Mouse (Mus musculus): Measurements from ENCODE around the gene Nkrf. TPM values are rescaled to one million over a fixed set of nuclear protein-coding genes. Genes with fewer than 3 reads are reported as not detected.

Gene Nkrf
- total RNA-seq, 2 experiments from 2014 or later, result 34.8 to 34.9 TPM

GRCm38 (mm10) chrX:36847152-36847551 is 55.5 kb downstream of the Nkrf start:
- intact Hi-C loops (cut with DNase I), result no loop called here
- Histone ChIP-seq H3K27ac (no peak overlapping the region), H3K4me3 (no peak overlapping the region)
- no peak for TF ChIP-seq CTCF (IDR thresholded peaks at IDR 0.05)
- no peak for DNase-seq (ENCODE audit: extremely low spot score in 1 of 2, low spot score in 2 of 2)

- no peak for TF ChIP-seq CTCF (IDR thresholded peaks at IDR 0.05)
- intact Hi-C loops (cut with DNase I), result no loop called here
- no peak overlapping the region for H3K4me3 ChIP-seq
- no peak for DNase-seq (ENCODE audit: extremely low spot score in 1 of 2, low spot score in 2 of 2)
- no peak overlapping the region for H3K27ac ChIP-seq
These were observed 59.2 kb downstream of the Nkrf start for GRCm38 (mm10) chrX:36843346-36843990.

- no peak for TF ChIP-seq CTCF (IDR thresholded peaks at IDR 0.05)
- no peak overlapping the region for H3K27ac ChIP-seq
- DNase-seq (ENCODE audit: extremely low spot score in 1 of 2, low spot score in 2 of 2), result no peak
- intact Hi-C loops (cut with DNase I), result no loop called here
- no peak overlapping the region for H3K4me3 ChIP-seq
These were observed 61.0 kb downstream of the Nkrf start for GRCm38 (mm10) chrX:36841698-36842097.

GRCm38 (mm10) chrX:36839391-36839790 is 63.3 kb downstream of the Nkrf start:
- no peak for TF ChIP-seq CTCF (IDR thresholded peaks at IDR 0.05)
- intact Hi-C loops (cut with DNase I), result loop anchor here (10.0 kb wide), 2 partner anchors 235 to 335 kb away; no protein-coding TSS in a partner anchor
- no peak overlapping the region for H3K27ac ChIP-seq

More at GRCm38 (mm10) chrX:36839391-36839790, 63.3 kb downstream of the Nkrf start:
- no peak for DNase-seq (ENCODE audit: extremely low spot score in 1 of 2, low spot score in 2 of 2)
- H3K4me3 ChIP-seq, result no peak overlapping the region

Other genes starting within 250 kb of the Nkrf start
- gene Slc25a43, start 159.2 kb downstream of the Nkrf start, total RNA-seq (2021), result under 1 TPM in 1 of 2 experiments, not detected in 1; 0.41 TPM
- 100 to 1,000 TPM; 302 to 310 TPM for gene Slc25a5, start 107.2 kb downstream of the Nkrf start, total RNA-seq (2021)
- 10 to 100 TPM; 42.3 to 44.0 TPM for gene Ube2a, start 29.0 kb downstream of the Nkrf start, total RNA-seq (2021)
- gene C330007P06Rik, start 28.8 kb downstream of the Nkrf start, total RNA-seq (2021), result 10 to 100 TPM; 36.6 to 37.7 TPM
- gene Sept6, start 88.9 kb upstream of the Nkrf start, total RNA-seq (2021), result 10 to 100 TPM; 56.9 to 59.2 TPM
- gene Sowahd, start 145.9 kb upstream of the Nkrf start, total RNA-seq (2021), result not detected
- 100 to 1,000 TPM; 244 to 245 TPM for gene Rpl39, start 182.5 kb upstream of the Nkrf start, total RNA-seq (2021)
- gene Upf3b, start 207.4 kb upstream of the Nkrf start, total RNA-seq (2021), result 10 to 100 TPM; 16.8 to 16.9 TPM
- 10 to 100 TPM; 13.4 to 13.9 TPM for gene Nkap, start 223.9 kb upstream of the Nkrf start, total RNA-seq (2021)